Mouse (Mus musculus) liver, adult 2 months (tissue): ENCODE data around the gene Stip1.

Experiments
- CTCF ChIP-seq: fragments of 200-500 bp; IDR thresholded peaks from 2 replicates; pipeline ENCODE4 v1.5.1; 2011; ENCODE audit warnings: low read depth, low read length, control low read depth
- POLR2A ChIP-seq: fragments of 200-500 bp; IDR thresholded peaks from 2 replicates; pipeline ENCODE4 v1.6.1; 2011; ENCODE audit warnings: low read length, control low read depth; ENCODE audit not compliant: insufficient read depth; ENCODE audit errors: extremely low read depth

DNA sequence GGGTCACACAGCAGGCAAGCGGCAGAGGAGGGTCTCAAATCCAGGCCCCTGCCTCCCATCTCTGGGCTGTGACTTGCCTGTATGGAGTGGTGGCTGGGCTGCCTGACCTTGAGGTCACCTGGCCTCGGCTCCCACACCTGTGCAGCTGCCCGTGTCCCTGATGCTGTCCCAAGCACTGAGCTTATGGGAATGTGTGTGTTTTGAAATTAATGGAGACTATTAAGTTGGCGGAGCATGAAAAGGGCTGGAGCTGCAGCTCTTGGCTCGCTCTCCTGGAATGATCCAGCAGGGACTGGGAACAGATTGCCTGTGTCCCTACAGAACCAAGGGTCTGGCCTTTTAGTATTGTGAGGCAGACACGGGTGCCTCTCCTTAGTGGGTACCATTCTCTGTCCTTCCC is 32.5 kb upstream of the Stip1 start:
- TF ChIP-seq POLR2A (no peak), CTCF (no peak)
